Mouse (Mus musculus) cerebellum, adult 2 months (tissue): ENCODE measurements around the gene BC117090.
"Not testable (repeated sequence)": the region's sequence is repeated elsewhere in the genome, so short reads cannot be mapped to it uniquely, and the experiment has no call there.

Experiments used
- CTCF ChIP-seq: fragments of 200-500 bp; IDR thresholded peaks from 2 replicates; pipeline ENCODE4 v1.5.1; 2011; ENCODE audit warnings: low read depth, mild to moderate bottlenecking, control low read depth, low read length, moderate library complexity, borderline replicate concordance; ENCODE audit not compliant: insufficient read depth
- POLR2A ChIP-seq: fragments of 200-500 bp; IDR thresholded peaks from 2 replicates; pipeline ENCODE4 v1.6.1; 2011; ENCODE audit warnings: low read length, control low read depth, borderline replicate concordance; ENCODE audit not compliant: insufficient read depth

DNA sequence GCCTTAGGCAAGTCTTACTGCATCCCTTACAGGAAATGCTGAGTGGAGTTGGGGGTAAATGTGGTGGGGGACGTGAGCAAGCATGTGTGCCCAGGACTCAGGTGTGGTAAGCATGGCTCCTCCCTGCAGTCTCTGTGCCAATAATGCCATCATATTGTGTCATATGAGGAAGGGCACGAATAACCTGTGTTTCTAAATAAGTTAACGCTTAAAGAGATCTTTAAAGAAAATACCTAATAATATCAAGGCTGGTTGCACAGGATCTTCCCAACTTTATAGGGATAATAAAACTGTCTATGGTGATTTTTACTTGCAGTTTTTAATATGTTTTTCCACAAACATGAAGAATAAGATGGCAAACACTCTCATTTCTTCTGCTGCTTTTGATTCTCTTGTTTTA is 33.5 kb upstream of the BC117090 start, which contains the start of gene BC100530:
- TF ChIP-seq CTCF, POLR2A: not testable (repeated sequence)
